Mouse (Mus musculus) hindbrain, embryonic 11.5 days (tissue): ENCODE results near the gene Ptprc. TPM values are rescaled to one million over a fixed set of nuclear protein-coding genes. Genes with fewer than 3 reads are reported as not detected.

ENCODE experiments used
- ATAC-seq: fragments of 200-750 bp; cut with Nextera tagmentation; 2 replicates; pipeline ENCODE4 v1.8.0; 2017; ENCODE audit warnings: mild to moderate bottlenecking, moderate TSS enrichment, moderate library complexity; ENCODE audit not compliant: low FRiP score
- DNase-seq: peaks from one replicate; pipeline ENCODE4 v3.0.0-alpha.2; 2015; ENCODE audit warnings: low spot score
- H3K27ac ChIP-seq: fragments of 300-500 bp; sonication (generic); 2 replicates; pipeline ENCODE4 v1.5.1; 2014; ENCODE audit warnings: mild to moderate bottlenecking, low read depth, low read length
- H3K27me3 ChIP-seq: fragments of 300-500 bp; sonication (generic); 2 replicates; pipeline ENCODE4 v1.6.1; 2014; ENCODE audit warnings: mild to moderate bottlenecking, low read length, moderate library complexity, mixed read lengths; ENCODE audit not compliant: control insufficient read depth, insufficient read depth
- H3K36me3 ChIP-seq: fragments of 300-500 bp; sonication (generic); 2 replicates; pipeline ENCODE4 v1.6.1; 2014; ENCODE audit warnings: mild to moderate bottlenecking, low read length, moderate library complexity, mixed read lengths; ENCODE audit not compliant: control insufficient read depth, insufficient read depth
- H3K4me1 ChIP-seq: fragments of 300-500 bp; sonication (generic); replicated peaks from 2 replicates; pipeline ENCODE4 v1.6.1; 2014; ENCODE audit warnings: low read length, mixed read lengths; ENCODE audit not compliant: control insufficient read depth, insufficient read depth
- H3K4me2 ChIP-seq: fragments of 300-500 bp; sonication (generic); replicated peaks from 2 replicates; pipeline ENCODE4 v1.6.1; 2014; ENCODE audit warnings: mild to moderate bottlenecking, low read depth, low read length
- H3K4me3 ChIP-seq: fragments of 300-500 bp; sonication (generic); 2 replicates; pipeline ENCODE4 v1.5.1; 2014; ENCODE audit warnings: low read depth, low read length
- H3K9ac ChIP-seq: fragments of 300-500 bp; sonication (generic); 2 replicates; pipeline ENCODE4 v1.6.1; 2014; ENCODE audit warnings: low read depth, low read length
- H3K9me3 ChIP-seq: fragments of 300-500 bp; sonication (generic); 2 replicates; pipeline ENCODE4 v1.6.1; 2016; ENCODE audit warnings: low read length; ENCODE audit not compliant: control insufficient read depth
- WGBS: fragments of 180-500 bp; shearing (Covaris S2); extraction: QIAGEN DNeasy Blood & Tissue Kit; methylation state at CpG from one replicate; pipeline ENCODE4 v1.1.7; 2014; 5-methylcytosine and 5-hydroxymethylcytosine counted together
- polyA plus RNA-seq: library from polyadenylated mRNA; unstranded; fragments of >200 nt; fragmentation: Nextera tagmentation; extraction: Ambion mirVana; gene quantifications from 2 replicates; pipeline ENCODE4 v1.2.1, GENCODE M21; 2014

The Ptprc gene
- polyA plus RNA-seq = 1.7 and 2.2 TPM in 2 replicates

DNA sequence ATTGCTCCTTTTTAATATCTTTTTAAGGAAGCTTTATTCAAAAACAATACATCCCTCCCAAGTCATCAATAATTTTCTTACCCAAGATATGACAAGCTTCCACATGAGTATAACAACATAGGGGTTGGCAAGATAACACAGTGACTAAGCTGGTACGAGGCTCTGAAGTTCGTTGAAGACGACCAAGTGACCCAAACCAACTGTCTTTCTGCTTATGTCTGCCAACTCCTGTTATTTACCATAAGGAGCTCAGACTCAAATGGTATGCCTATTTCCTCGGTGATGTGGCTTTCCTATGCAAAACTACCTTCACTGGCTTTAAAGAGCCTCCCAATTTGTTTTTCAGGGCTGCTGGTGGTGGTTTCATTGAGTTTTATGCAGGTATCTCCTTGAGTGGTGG, at the start of gene Ptprc:
Gene Ptprc, minus strand, starts transcription at position 215 of the 400 bp plus-strand sequence.
- DNase-seq = no peak
- no peak for ATAC-seq
- H3K4me2 ChIP-seq = no peak within 1 kb of the TSS
- H3K9ac ChIP-seq = no peak within 1 kb of the TSS
- H3K27ac ChIP-seq = no peak within 1 kb of the TSS
- no peaks in the 10 kb centered on the region for H3K27me3 ChIP-seq
- no peaks in the 10 kb centered on the region for H3K36me3 ChIP-seq
- H3K4me3 ChIP-seq = no peak within 1 kb of the TSS
- 81% methylated on average over 4 of the region's 4 CpGs for WGBS
- H3K4me1 ChIP-seq = no peaks in the 10 kb centered on the region
- H3K9me3 ChIP-seq = no peaks in the 10 kb centered on the region

GRCm38 (mm10) chr1:138214736-138215458, 39.4 kb upstream of the Ptprc start:
- H3K4me3 ChIP-seq = no peak overlapping the region
- WGBS = 89% methylated on average over 3 of the region's 3 CpGs
- H3K36me3 ChIP-seq = no peaks in the 10 kb centered on the region
- H3K4me1 ChIP-seq = no peaks in the 10 kb centered on the region
- H3K4me2 ChIP-seq = no peak overlapping the region
- DNase-seq = no peak
- no peak overlapping the region for H3K9ac ChIP-seq
- no peaks in the 10 kb centered on the region for H3K27me3 ChIP-seq
- no peak overlapping the region for H3K27ac ChIP-seq
- ATAC-seq = no peak
- H3K9me3 ChIP-seq = no peaks in the 10 kb centered on the region

DNA sequence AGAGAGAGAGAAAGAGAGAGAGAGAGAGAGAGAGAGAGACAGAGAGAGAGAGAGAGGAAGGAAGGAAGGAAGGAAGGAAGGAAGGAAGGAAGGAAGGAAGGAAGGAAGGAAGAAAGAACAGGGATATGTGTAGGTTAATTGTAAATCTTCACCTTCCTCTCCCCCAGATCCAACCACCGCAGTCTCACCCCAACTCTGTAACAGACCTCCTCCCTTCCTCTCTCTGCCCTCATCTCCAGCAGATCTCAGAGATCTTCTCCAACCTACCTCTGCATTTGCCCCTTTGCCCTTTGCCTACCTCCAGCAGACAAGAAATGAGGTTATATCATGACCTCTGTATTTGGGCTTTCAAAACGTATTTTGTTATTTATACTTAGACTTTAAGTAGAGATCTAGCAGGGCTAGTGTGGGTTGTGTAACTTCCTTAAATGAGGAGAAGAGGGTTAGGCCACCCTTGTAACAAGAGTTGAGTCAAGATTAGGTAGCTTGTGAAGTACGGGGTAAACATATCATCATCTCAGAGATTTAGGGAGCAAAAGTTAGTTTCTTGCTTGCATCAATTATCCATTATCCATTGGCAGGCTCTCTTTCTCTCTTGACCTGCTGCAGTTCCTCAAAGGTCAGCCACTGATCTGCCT, 35.0 kb upstream of the Ptprc start:
- H3K9ac ChIP-seq = no peak overlapping the region
- DNase-seq = no peak
- no peak overlapping the region for H3K4me3 ChIP-seq
- 86% methylated on average over 3 of the region's 3 CpGs for WGBS
- no peaks in the 10 kb centered on the region for H3K27me3 ChIP-seq
- no peak overlapping the region for H3K27ac ChIP-seq
- H3K4me1 ChIP-seq = no peaks in the 10 kb centered on the region
- no peak overlapping the region for H3K4me2 ChIP-seq
- no peaks in the 10 kb centered on the region for H3K36me3 ChIP-seq
- no peaks in the 10 kb centered on the region for H3K9me3 ChIP-seq
- no peak for ATAC-seq

DNA sequence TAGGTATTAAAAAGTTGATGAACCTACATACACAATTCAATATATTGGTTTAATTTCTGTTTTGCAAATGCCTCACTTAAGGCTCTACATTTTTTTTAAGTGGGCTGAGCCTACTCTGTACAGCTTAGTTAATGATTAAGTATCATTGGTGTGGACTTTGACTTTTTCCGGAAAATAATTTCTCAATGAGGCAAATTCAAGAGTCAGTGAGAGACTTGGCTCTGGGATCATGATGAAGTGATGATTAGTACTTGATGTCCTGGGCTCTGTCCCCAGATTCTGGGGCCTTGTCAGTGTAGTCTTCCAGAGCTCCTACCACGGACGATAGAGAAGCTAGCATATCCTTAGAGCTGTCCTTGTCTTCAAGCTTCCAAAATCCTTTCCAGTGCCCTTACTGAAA, 34.2 kb upstream of the Ptprc start:
- H3K36me3 ChIP-seq = no peaks in the 10 kb centered on the region
- no peaks in the 10 kb centered on the region for H3K9me3 ChIP-seq
- no peak for DNase-seq
- no peak overlapping the region for H3K27ac ChIP-seq
- H3K9ac ChIP-seq = no peak overlapping the region
- H3K27me3 ChIP-seq = no peaks in the 10 kb centered on the region
- H3K4me2 ChIP-seq = no peak overlapping the region
- no peak overlapping the region for H3K4me3 ChIP-seq
- 85% methylated on average over 3 of the region's 3 CpGs for WGBS
- no peak for ATAC-seq
- H3K4me1 ChIP-seq = no peaks in the 10 kb centered on the region

DNA sequence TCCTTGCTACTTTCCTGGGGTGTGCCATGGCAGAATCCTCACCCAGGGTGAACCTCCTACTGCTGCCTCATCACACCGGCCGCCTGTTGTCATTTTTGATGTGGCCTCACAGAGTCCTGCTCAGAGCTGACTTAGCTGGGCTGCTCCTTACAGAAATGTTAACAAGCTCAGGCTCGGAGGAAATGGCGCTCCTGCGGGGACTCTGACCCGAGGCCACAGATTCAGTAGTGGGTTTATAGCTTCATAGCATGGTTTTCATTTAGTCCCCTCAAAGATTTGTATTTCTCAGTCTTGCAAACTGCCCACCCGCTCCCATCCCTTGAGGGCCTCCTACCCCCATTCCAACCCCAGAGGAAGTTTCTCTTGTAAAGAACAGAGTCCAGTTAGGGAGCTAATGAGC, 30.5 kb upstream of the Ptprc start:
- ATAC-seq = no peak
- 46% methylated on average over 7 of the region's 7 CpGs for WGBS

DNA sequence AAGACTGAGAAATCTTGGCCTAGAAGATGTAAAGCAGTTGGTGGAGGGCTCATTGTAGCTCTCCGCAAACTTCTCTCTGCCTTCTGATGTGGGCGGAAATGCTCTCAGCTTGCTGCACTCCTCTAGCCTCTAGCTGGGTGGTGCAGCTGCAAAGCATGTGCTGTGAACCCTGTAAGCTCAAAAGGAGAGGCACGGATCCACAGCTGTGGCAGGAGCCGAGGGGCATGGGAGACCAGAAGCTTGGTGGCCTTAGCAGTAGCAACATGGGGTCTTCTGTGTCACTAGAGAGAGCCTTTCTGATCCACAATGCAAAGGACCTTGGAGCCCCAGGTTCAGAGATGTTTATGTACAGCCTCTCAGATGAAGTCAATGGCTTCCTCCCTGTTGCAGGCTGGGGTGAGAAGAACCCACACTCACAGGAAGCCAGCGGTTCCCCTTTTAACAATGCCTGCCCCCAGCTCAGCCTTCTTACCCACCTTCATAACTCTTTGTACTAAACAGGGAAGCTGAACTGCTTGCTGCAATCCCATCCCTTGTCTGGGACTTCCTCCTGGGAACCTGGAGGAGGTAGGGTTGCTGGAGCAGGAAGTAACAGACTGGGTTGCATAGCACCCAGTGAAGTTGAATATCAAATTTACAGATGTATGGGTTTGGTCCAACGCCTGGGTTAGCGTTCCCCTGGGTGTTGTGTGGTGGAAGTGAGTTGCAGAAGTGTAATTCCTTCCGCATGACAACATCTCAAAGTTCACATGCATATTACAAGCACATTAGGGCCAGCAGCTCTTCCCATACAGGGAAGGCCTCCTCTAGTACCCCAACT, 16.4 kb upstream of the Ptprc start:
- DNase-seq (no peak), ATAC-seq (no peak)
- Histone ChIP-seq H3K9ac (no peak overlapping the region), H3K27me3 (no peaks in the 10 kb centered on the region), H3K27ac (no peak overlapping the region), H3K4me1 (no peaks in the 10 kb centered on the region), H3K9me3 (no peaks in the 10 kb centered on the region), H3K36me3 (no peaks in the 10 kb centered on the region), H3K4me3 (no peak overlapping the region), H3K4me2 (no peak overlapping the region)
- WGBS = 84% methylated on average over 8 of the region's 8 CpGs

More for the DNA sequence above, 30.5 kb upstream of the Ptprc start:
- H3K9me3 ChIP-seq = no peaks in the 10 kb centered on the region
- H3K27me3 ChIP-seq = no peaks in the 10 kb centered on the region
- H3K9ac ChIP-seq = no peak overlapping the region
- H3K4me3 ChIP-seq = no peak overlapping the region
- no peaks in the 10 kb centered on the region for H3K4me1 ChIP-seq
- peak; percentile 6 for DNase-seq
- H3K4me2 ChIP-seq = no peak overlapping the region
- no peaks in the 10 kb centered on the region for H3K36me3 ChIP-seq
- no peak overlapping the region for H3K27ac ChIP-seq

- Histone ChIP-seq H3K4me2 (no peak overlapping the region), H3K9ac (no peak overlapping the region), H3K27ac (no peak overlapping the region), H3K4me3 (no peak overlapping the region), H3K9me3 (no peaks in the 10 kb centered on the region), H3K27me3 (no peaks in the 10 kb centered on the region), H3K4me1 (no peaks in the 10 kb centered on the region), H3K36me3 (no peaks in the 10 kb centered on the region)
- ATAC-seq = no peak
- no peak for DNase-seq
- WGBS = 80% methylated on average over 4 of the region's 4 CpGs
Observed at GRCm38 (mm10) chr1:138188131-138188530, 12.6 kb upstream of the Ptprc start.

- ATAC-seq (no peak), DNase-seq (no peak)
- H3K27me3 ChIP-seq = no peaks in the 10 kb centered on the region
- H3K27ac ChIP-seq = no peak overlapping the region
- no peak overlapping the region for H3K4me3 ChIP-seq
- no peaks in the 10 kb centered on the region for H3K4me1 ChIP-seq
- H3K36me3 ChIP-seq = no peaks in the 10 kb centered on the region
- no peak overlapping the region for H3K9ac ChIP-seq
- no peak overlapping the region for H3K4me2 ChIP-seq
- H3K9me3 ChIP-seq = no peaks in the 10 kb centered on the region
- 83% methylated on average over 4 of the region's 4 CpGs for WGBS
Observed at GRCm38 (mm10) chr1:138185904-138186303, 10.4 kb upstream of the Ptprc start.
